Mouse (Mus musculus): Measurements from ENCODE around the gene Isoc2a. TPM values are rescaled to one million over a fixed set of nuclear protein-coding genes. Genes with fewer than 3 reads are reported as not detected.

Gene Isoc2a
- polyA plus RNA-seq, 1 experiment, result 20.9 TPM

GRCm38 (mm10) chr7:4923586-4924364 is 46.8 kb downstream of the Isoc2a start:
- Histone ChIP-seq H3K4me1 (ENCODE audit: control insufficient read depth, insufficient read depth, low read length) (peaks cover 46% of the 10 kb centered on the region), H3K27me3 (ENCODE audit: control insufficient read depth, insufficient read depth, low read length) (no peaks in the 10 kb centered on the region), H3K4me3 (ENCODE audit: control insufficient read depth, low read depth, low read length) (peak overlapping the region; percentile 94), H3K36me3 (ENCODE audit: control insufficient read depth, insufficient read depth, low read length) (no peaks in the 10 kb centered on the region), H3K27ac (ENCODE audit: control insufficient read depth, insufficient read depth, low read depth, low read length) (peak overlapping the region; percentile 59)
- TF ChIP-seq POLR2A (IDR thresholded peaks at IDR 0.05; ENCODE audit: control insufficient read depth, low read depth, low read length) (0 out of 2 replicates have a peak, but pooled peaks have one; percentile 10), CTCF (IDR thresholded peaks at IDR 0.05; ENCODE audit: control insufficient read depth, insufficient read depth, insufficient replicate concordance, low read depth, low read length) (peak; percentile 25; the same call in 1 of the 2 replicates)

GRCm38 (mm10) chr7:4924483-4924882 is 47.5 kb downstream of the Isoc2a start:
- Histone ChIP-seq H3K27ac (ENCODE audit: control insufficient read depth, insufficient read depth, low read depth, low read length) (peak overlapping the region; percentile 29; the same call in 1 of the 2 replicates), H3K4me1 (ENCODE audit: control insufficient read depth, insufficient read depth, low read length) (peaks cover 43% of the 10 kb centered on the region), H3K4me3 (ENCODE audit: control insufficient read depth, low read depth, low read length) (no peak overlapping the region), H3K27me3 (ENCODE audit: control insufficient read depth, insufficient read depth, low read length) (no peaks in the 10 kb centered on the region), H3K36me3 (ENCODE audit: control insufficient read depth, insufficient read depth, low read length) (no peaks in the 10 kb centered on the region)
- no peak for TF ChIP-seq CTCF (IDR thresholded peaks at IDR 0.05; ENCODE audit: control insufficient read depth, insufficient read depth, insufficient replicate concordance, low read depth, low read length)
- TF ChIP-seq POLR2A (IDR thresholded peaks at IDR 0.05; ENCODE audit: control insufficient read depth, low read depth, low read length), result 0 out of 2 replicates have a peak, but pooled peaks have one; percentile 6

- Histone ChIP-seq H3K36me3 (ENCODE audit: control insufficient read depth, insufficient read depth, low read length) (no peaks in the 10 kb centered on the region), H3K27ac (ENCODE audit: control insufficient read depth, insufficient read depth, low read depth, low read length) (peak overlapping the region; percentile 29; the same call in 1 of the 2 replicates), H3K4me3 (ENCODE audit: control insufficient read depth, low read depth, low read length) (no peak overlapping the region), H3K27me3 (ENCODE audit: control insufficient read depth, insufficient read depth, low read length) (no peaks in the 10 kb centered on the region), H3K4me1 (ENCODE audit: control insufficient read depth, insufficient read depth, low read length) (peaks cover 43% of the 10 kb centered on the region)
- TF ChIP-seq POLR2A (IDR thresholded peaks at IDR 0.05; ENCODE audit: control insufficient read depth, low read depth, low read length), result no peak
- TF ChIP-seq CTCF (IDR thresholded peaks at IDR 0.05; ENCODE audit: control insufficient read depth, insufficient read depth, insufficient replicate concordance, low read depth, low read length), result no peak
Observed at GRCm38 (mm10) chr7:4924891-4925301, 47.9 kb downstream of the Isoc2a start.

GRCm38 (mm10) chr7:4925441-4926381 is 48.8 kb downstream of the Isoc2a start, which contains the start of gene Ssc5d:
Ssc5d (plus strand) TSS chr7:4925785.
- Histone ChIP-seq H3K36me3 (ENCODE audit: control insufficient read depth, insufficient read depth, low read length) (no peaks in the 10 kb centered on the region), H3K27me3 (ENCODE audit: control insufficient read depth, insufficient read depth, low read length) (no peaks in the 10 kb centered on the region), H3K4me1 (ENCODE audit: control insufficient read depth, insufficient read depth, low read length) (peaks cover 36% of the 10 kb centered on the region), H3K27ac (ENCODE audit: control insufficient read depth, insufficient read depth, low read depth, low read length) (peak within 1 kb of the TSS; percentile 29; the same call in 1 of the 2 replicates), H3K4me3 (ENCODE audit: control insufficient read depth, low read depth, low read length) (no peak within 1 kb of the TSS)
- TF ChIP-seq CTCF (IDR thresholded peaks at IDR 0.05; ENCODE audit: control insufficient read depth, insufficient read depth, insufficient replicate concordance, low read depth, low read length) (no peak), POLR2A (IDR thresholded peaks at IDR 0.05; ENCODE audit: control insufficient read depth, low read depth, low read length) (no peak)

GRCm38 (mm10) chr7:4926849-4927248 is 49.9 kb downstream of the Isoc2a start:
- Histone ChIP-seq H3K36me3 (ENCODE audit: control insufficient read depth, insufficient read depth, low read length) (no peaks in the 10 kb centered on the region), H3K4me1 (ENCODE audit: control insufficient read depth, insufficient read depth, low read length) (peaks cover 25% of the 10 kb centered on the region), H3K4me3 (ENCODE audit: control insufficient read depth, low read depth, low read length) (no peak overlapping the region), H3K27ac (ENCODE audit: control insufficient read depth, insufficient read depth, low read depth, low read length) (no peak overlapping the region), H3K27me3 (ENCODE audit: control insufficient read depth, insufficient read depth, low read length) (no peaks in the 10 kb centered on the region)
- TF ChIP-seq POLR2A (IDR thresholded peaks at IDR 0.05; ENCODE audit: control insufficient read depth, low read depth, low read length), result no peak
- TF ChIP-seq CTCF (IDR thresholded peaks at IDR 0.05; ENCODE audit: control insufficient read depth, insufficient read depth, insufficient replicate concordance, low read depth, low read length), result no peak

- TF ChIP-seq POLR2A (IDR thresholded peaks at IDR 0.05; ENCODE audit: control insufficient read depth, low read depth, low read length) (no peak), CTCF (IDR thresholded peaks at IDR 0.05; ENCODE audit: control insufficient read depth, insufficient read depth, insufficient replicate concordance, low read depth, low read length) (no peak)
- no peak overlapping the region for H3K4me3 ChIP-seq (ENCODE audit: control insufficient read depth, low read depth, low read length)
- no peaks in the 10 kb centered on the region for H3K27me3 ChIP-seq (ENCODE audit: control insufficient read depth, insufficient read depth, low read length)
- H3K27ac ChIP-seq (ENCODE audit: control insufficient read depth, insufficient read depth, low read depth, low read length), result no peak overlapping the region
- no peaks in the 10 kb centered on the region for H3K36me3 ChIP-seq (ENCODE audit: control insufficient read depth, insufficient read depth, low read length)
- peaks cover 19% of the 10 kb centered on the region for H3K4me1 ChIP-seq (ENCODE audit: control insufficient read depth, insufficient read depth, low read length)
Observed at GRCm38 (mm10) chr7:4927711-4928110, 50.8 kb downstream of the Isoc2a start.

- TF ChIP-seq POLR2A (IDR thresholded peaks at IDR 0.05; ENCODE audit: control insufficient read depth, low read depth, low read length) (no peak), CTCF (IDR thresholded peaks at IDR 0.05; ENCODE audit: control insufficient read depth, insufficient read depth, insufficient replicate concordance, low read depth, low read length) (no peak)
- no peak overlapping the region for H3K4me3 ChIP-seq (ENCODE audit: control insufficient read depth, low read depth, low read length)
- no peak overlapping the region for H3K27ac ChIP-seq (ENCODE audit: control insufficient read depth, insufficient read depth, low read depth, low read length)
- no peaks in the 10 kb centered on the region for H3K36me3 ChIP-seq (ENCODE audit: control insufficient read depth, insufficient read depth, low read length)
- H3K4me1 ChIP-seq (ENCODE audit: control insufficient read depth, insufficient read depth, low read length), result peaks cover 13% of the 10 kb centered on the region
- H3K27me3 ChIP-seq (ENCODE audit: control insufficient read depth, insufficient read depth, low read length), result no peaks in the 10 kb centered on the region
Observed at GRCm38 (mm10) chr7:4928323-4928722, 51.4 kb downstream of the Isoc2a start.

All from testis, adult 2 months (tissue).